Mouse (Mus musculus) layer of hippocampus, adult 18-20 months (tissue): ENCODE data around the gene D130040H23Rik. TPM values are rescaled to one million over a fixed set of nuclear protein-coding genes. Genes with fewer than 3 reads are reported as not detected.
"Not testable (repeated sequence)": the region's sequence is repeated elsewhere in the genome, so short reads cannot be mapped to it uniquely, and the experiment has no call there.

Experiments used
- DNase-seq, 2 experiments: peaks; one replicate each; pipeline ENCODE4 v3.0.0; 2022; ENCODE audit warnings: low spot score in 2 of 2
- long read RNA-seq: library from polyadenylated mRNA; stranded (forward); transcript quantifications from one replicate; pipeline ENCODE4 v2.0.0, GENCODE M21; 2021
- total RNA-seq, 2 experiments: library from RNA; stranded (reverse); gene quantifications; 2 replicates each; pipeline ENCODE4 v1.2.3; 2021

D130040H23Rik gene
- total RNA-seq: 10 to 100 TPM; 19.6 to 22.7 TPM
- long read RNA-seq, partial matches to known transcripts: 0 of 4 reads
- long read RNA-seq, other reads (novel, unspliced or antisense): 4 of 4 reads

DNA sequence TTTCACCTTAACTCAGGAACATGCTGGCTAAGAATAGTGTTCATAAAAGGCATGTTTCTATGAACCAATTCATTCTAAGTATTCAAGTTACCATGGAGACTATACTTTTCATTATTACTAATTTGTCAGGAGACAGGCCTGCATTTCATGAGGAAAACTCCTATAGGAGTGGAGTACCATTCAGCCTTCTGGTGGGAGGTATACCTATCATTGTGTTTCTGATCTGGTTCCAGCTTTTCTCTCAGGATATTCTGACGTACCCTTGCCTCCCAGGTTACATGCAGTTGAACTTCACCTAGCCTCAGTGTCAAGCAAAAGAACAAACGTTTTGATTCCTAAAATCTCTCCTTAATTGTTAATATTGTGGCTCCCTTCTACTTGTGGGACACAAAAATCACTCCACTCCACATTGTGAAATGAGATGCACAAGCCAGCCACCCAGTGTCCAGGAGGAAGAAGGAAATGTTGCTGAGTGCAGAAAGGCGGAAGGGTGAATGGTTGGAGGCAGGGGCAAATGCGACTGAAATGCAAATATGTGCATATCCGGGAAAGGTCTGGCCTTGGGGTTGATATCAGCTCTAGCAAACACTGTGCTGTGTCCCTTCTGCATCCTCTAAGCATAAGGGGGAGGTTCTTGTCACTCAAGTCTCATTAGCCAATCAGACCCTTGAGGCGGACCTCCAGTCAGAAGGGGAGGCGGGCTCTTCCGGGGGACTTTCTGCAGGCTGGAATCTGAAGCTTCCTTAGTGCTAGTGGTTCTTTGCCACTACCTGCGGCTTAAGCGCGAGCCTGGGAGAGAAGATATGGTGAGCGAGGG, at the start of gene D130040H23Rik:
D130040H23Rik (plus strand) TSS at position 695 of the 817 bp plus-strand sequence.
- peak; percentile 73 to 92 for DNase-seq

DNA sequence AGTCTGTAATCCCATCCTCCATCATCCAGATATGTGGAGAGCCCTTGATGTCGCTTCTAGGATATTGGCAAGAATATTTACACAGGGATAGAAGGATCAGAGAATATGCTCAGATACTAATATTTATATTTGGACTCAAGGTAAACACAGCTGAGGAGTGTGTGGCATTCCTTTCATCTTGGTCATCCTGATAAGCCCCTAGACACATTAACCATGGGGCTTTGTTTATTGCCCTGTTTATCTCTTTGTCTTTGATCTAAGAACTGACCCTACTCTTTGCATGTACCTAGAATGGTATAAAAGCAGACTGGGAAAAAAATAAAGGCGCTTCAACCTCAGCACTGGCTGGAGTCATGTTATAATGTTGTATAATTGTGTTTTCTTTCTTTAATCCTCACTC, 28.3 kb upstream of the D130040H23Rik start:
- DNase-seq: no peak

DNA sequence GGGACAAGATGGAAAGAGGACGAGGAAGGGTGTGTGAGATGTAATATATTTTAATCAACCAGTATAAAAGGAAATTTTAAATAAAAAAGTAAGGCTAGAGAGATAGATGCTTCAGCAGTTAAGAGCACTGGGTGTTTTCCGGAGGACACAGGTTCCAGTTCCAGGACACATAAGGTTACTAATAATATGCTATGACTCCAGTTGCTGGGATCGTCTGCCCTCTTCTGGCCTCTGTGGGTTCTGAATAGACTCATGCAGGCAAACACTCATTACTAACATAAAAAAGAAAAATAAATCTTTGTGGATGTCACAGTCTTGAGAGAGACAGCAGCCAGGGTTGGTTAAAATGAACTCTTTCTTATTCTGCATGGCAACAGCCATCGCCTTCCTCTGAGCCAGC, 2.4 kb upstream of the D130040H23Rik start:
- DNase-seq: peak in 1 of 2 experiments; percentile 28

DNA sequence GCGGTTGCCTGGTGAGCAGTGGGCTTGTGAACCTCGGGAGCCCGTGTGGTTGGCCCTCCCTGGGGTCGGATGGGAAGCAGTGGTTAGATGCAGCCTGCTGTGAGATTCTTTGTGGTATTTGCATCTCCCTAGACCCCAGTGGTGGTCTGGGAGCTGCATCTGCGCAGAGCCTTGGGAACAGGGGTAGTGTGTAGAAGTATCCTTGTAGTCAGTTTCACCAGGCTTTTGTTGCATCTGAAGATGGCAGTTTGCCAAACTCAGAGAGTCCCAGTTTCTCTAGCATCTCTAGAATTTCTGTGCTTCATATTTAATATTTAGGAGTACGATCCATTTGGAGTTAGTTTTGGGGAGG, 299 bp downstream of the D130040H23Rik start:
- DNase-seq: no peak

DNA sequence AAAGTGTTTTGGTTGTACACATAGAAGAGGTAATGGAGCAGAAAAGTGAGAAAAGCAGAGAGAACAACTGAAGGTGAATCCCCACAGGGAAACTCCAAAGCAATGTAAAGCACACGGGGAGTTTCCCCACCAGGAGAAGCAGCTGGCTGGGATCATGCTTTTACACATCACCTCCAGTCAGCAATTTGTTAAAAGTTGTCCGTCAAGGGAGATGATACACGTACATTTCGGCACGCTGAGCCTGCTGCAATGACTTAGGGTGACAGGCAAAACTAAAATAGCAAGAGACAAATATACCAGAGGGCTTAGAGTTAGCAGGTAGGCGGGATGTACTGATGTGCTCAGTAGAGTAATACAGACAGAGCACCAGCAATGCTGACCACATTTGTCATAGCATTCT, 1.6 kb downstream of the D130040H23Rik start:
- no peak for DNase-seq

DNA sequence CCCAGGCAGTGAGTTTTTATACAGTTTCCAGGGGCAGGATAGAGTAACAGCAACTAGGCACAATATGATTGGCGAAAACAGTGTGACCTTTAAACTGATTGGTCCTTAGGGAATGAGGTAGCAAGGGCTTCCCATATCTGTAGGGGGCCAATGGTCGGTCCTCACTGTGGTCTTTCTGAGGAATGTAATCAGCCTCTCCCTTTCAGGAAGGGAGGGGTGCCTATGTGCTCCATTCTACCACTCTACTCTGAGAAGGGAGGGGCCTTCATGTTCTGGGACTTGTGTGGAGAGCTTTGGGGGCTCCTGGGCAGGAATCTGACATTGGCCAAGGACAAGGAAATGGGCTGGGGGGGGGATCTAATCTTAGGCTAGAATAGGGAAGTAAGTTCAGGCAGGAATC, 53.9 kb downstream of the D130040H23Rik start:
- no peak for DNase-seq

DNA sequence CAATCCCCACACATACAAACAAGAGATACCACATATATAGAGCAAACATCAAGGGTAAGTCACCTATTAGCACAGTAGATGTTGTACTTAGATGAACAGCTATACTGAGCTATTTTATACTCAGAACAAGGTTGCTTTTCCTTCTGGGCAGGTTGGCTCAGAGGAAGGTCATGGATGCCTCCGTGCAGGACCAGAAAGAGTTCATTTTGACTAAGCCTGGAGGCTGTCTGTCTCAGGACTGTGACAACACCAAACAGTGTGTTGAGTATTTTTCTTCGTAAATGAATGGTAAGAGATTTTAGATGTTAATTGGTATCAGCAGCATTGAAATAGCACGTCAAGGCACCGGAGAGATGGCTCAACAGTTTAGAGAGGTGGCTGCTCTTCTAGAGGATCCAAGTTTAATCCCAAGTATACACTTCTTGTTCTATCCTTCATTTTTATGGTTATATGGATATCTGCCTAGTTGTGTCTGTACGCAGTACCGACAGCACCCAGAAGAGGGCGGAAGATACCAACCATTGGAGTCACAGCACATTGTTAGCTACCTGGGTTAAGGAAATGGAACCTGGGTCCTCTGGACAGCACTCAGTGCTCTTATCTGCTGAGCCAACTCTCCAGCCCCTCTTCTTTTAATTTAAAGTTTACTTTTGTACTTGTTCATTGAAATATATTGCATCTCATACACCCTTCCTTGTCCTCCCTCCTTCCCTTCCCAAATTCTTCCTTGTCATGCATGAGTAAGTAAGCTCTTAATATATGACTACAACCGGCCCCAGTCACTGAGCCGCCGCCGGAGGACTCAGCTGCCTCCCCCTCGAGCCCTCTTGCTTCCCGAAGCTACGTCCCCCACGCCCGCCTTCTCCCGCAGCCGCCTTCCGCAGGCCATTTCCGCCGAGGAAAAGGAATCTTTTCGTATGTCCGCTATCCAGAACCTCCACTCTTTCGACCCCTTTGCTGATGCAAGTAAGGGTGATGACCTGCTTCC, 57.7 kb downstream of the D130040H23Rik start:
- DNase-seq: peak; percentile 71 to 97

DNA sequence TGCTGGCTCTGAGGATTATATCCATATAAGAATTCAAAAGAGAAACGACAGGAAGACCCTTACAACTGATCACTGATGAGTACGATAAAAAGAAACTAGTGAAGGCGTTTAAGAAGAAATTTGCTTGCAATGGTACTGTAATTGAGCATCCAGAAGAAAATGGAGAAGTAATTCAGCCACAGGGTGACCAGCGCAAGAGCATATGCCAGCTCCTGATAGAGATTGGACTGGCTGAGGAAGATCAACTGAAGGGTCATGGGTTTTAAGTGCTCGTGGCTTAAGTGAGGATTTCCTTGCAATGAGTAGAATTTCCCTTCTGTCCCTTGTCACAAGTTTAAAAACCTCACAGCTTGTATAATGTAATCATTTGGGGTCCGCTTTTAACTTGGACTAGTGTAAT, 58.4 kb downstream of the D130040H23Rik start:
- DNase-seq: not testable (repeated sequence)

Other genes with a start within 250 kb of the D130040H23Rik start
- gene Zfp930, start 62.0 kb upstream of the D130040H23Rik start, total RNA-seq: 10 to 100 TPM; 13.3 to 13.7 TPM
- gene Gm9495, start 182.5 kb downstream of the D130040H23Rik start, total RNA-seq: not detected